Mouse (Mus musculus): ENCODE results near the gene Zfp110.

GRCm38 (mm10) chr7:12815566-12815965 lies 19.0 kb upstream of the Zfp110 start:
- TF ChIP-seq USF1 (IDR thresholded peaks at IDR 0.05; ENCODE audit: low read depth): no peak
- no peak for TF ChIP-seq MAX (IDR thresholded peaks at IDR 0.05; ENCODE audit: low read depth)
- no peak for TF ChIP-seq MYOG (IDR thresholded peaks at IDR 0.05; ENCODE audit: control insufficient read depth in 1 of 3, insufficient read depth in 1 of 3, insufficient read length in 2 of 3, low read depth in 2 of 3)
- no peak for TF ChIP-seq POLR2AphosphoS2 (IDR thresholded peaks at IDR 0.05; ENCODE audit: insufficient read length, low read depth)
- no peak for TF ChIP-seq SRF (IDR thresholded peaks at IDR 0.05; ENCODE audit: control insufficient read depth, insufficient read length, low read depth)
- no peak for TF ChIP-seq POLR2A (IDR thresholded peaks at IDR 0.05; ENCODE audit: insufficient read length, low read depth)
- TF ChIP-seq TCF12 (IDR thresholded peaks at IDR 0.05; ENCODE audit: insufficient read depth, poor library complexity, severe bottlenecking): no peak
- no peak for TF ChIP-seq E2F4 (IDR thresholded peaks at IDR 0.05; ENCODE audit: insufficient read depth)
- no peak for TF ChIP-seq MYOD1 (IDR thresholded peaks at IDR 0.05; ENCODE audit: control insufficient read depth in 1 of 3, insufficient read length in 2 of 3, low read depth in 2 of 3)
- no peak for TF ChIP-seq TCF3 (IDR thresholded peaks at IDR 0.05; ENCODE audit: insufficient read length, low read depth)
- no peak for TF ChIP-seq REST (IDR thresholded peaks at IDR 0.05; ENCODE audit: insufficient read depth, insufficient read length)
- TF ChIP-seq CEBPB (IDR thresholded peaks at IDR 0.05; ENCODE audit: insufficient read depth, poor library complexity, severe bottlenecking): no peak

All from myocyte (in vitro differentiated cells).